Mouse (Mus musculus): Measurements from ENCODE around the gene Msh4. TPM values are rescaled to one million over a fixed set of nuclear protein-coding genes. Genes with fewer than 3 reads are reported as not detected.

The Msh4 gene
- polyA plus RNA-seq, 1 experiment from 2014 or later: not detected

GRCm38 (mm10) chr3:153826616-153827015, 79.3 kb downstream of the Msh4 start:
- H3K9ac ChIP-seq (replicated peaks; ENCODE audit: low read length): no peak overlapping the region
- no peak for ATAC-seq (replicated peaks; ENCODE audit: insufficient number of reproducible peaks, low FRiP score, low TSS enrichment, low read depth)

GRCm38 (mm10) chr3:153825197-153825596, 80.7 kb downstream of the Msh4 start:
- Histone ChIP-seq H3K27me3 (ENCODE audit: control insufficient read depth, insufficient read depth, low read length) (no peaks in the 10 kb centered on the region), H3K9ac (replicated peaks; ENCODE audit: low read length) (no peak overlapping the region), H3K4me2 (ENCODE audit: low read depth, low read length) (no peak overlapping the region), H3K27ac (replicated peaks; ENCODE audit: low read depth, low read length) (no peak overlapping the region), H3K4me1 (ENCODE audit: control insufficient read depth, insufficient read depth, low read length) (no peaks in the 10 kb centered on the region), H3K9me3 (replicated peaks; ENCODE audit: control insufficient read depth, low read length) (no peaks in the 10 kb centered on the region), H3K4me3 (ENCODE audit: low read depth, low read length) (no peak overlapping the region), H3K36me3 (replicated peaks; ENCODE audit: control insufficient read depth, insufficient read depth, low read depth, low read length) (no peaks in the 10 kb centered on the region)
- 90% methylated on average over 10 of the region's 10 CpGs for WGBS
- no peak for DNase-seq (ENCODE audit: low spot score)
- no peak for ATAC-seq (replicated peaks; ENCODE audit: insufficient number of reproducible peaks, low FRiP score, low TSS enrichment, low read depth)

More at GRCm38 (mm10) chr3:153826616-153827015, 79.3 kb downstream of the Msh4 start:
- H3K9me3 ChIP-seq (replicated peaks; ENCODE audit: control insufficient read depth, low read length): no peaks in the 10 kb centered on the region
- no peak overlapping the region for H3K4me3 ChIP-seq (ENCODE audit: low read depth, low read length)
- no peaks in the 10 kb centered on the region for H3K27me3 ChIP-seq (ENCODE audit: control insufficient read depth, insufficient read depth, low read length)
- 29% methylated on average over 6 of the region's 6 CpGs for WGBS
- H3K4me1 ChIP-seq (ENCODE audit: control insufficient read depth, insufficient read depth, low read length): no peaks in the 10 kb centered on the region
- H3K27ac ChIP-seq (replicated peaks; ENCODE audit: low read depth, low read length): no peak overlapping the region
- H3K36me3 ChIP-seq (replicated peaks; ENCODE audit: control insufficient read depth, insufficient read depth, low read depth, low read length): no peaks in the 10 kb centered on the region
- H3K4me2 ChIP-seq (ENCODE audit: low read depth, low read length): no peak overlapping the region
- no peak for DNase-seq (ENCODE audit: low spot score)

GRCm38 (mm10) chr3:153823671-153824515, 82.0 kb downstream of the Msh4 start:
- H3K9ac ChIP-seq (replicated peaks; ENCODE audit: low read length): no peak overlapping the region
- WGBS: 80% methylated on average over 11 of the region's 11 CpGs
- no peak for DNase-seq (ENCODE audit: low spot score)

GRCm38 (mm10) chr3:153819438-153819837, 86.5 kb downstream of the Msh4 start:
- Histone ChIP-seq H3K27ac (replicated peaks; ENCODE audit: low read depth, low read length) (no peak overlapping the region), H3K4me2 (ENCODE audit: low read depth, low read length) (no peak overlapping the region), H3K9ac (replicated peaks; ENCODE audit: low read length) (no peak overlapping the region), H3K9me3 (replicated peaks; ENCODE audit: control insufficient read depth, low read length) (no peaks in the 10 kb centered on the region), H3K4me1 (ENCODE audit: control insufficient read depth, insufficient read depth, low read length) (no peaks in the 10 kb centered on the region), H3K4me3 (ENCODE audit: low read depth, low read length) (no peak overlapping the region), H3K36me3 (replicated peaks; ENCODE audit: control insufficient read depth, insufficient read depth, low read depth, low read length) (no peaks in the 10 kb centered on the region), H3K27me3 (ENCODE audit: control insufficient read depth, insufficient read depth, low read length) (no peaks in the 10 kb centered on the region)
- ATAC-seq (replicated peaks; ENCODE audit: insufficient number of reproducible peaks, low FRiP score, low TSS enrichment, low read depth) (no peak), DNase-seq (ENCODE audit: low spot score) (no peak)
- 81% methylated on average over 9 of the region's 9 CpGs for WGBS

More at GRCm38 (mm10) chr3:153823671-153824515, 82.0 kb downstream of the Msh4 start:
- Histone ChIP-seq H3K36me3 (replicated peaks; ENCODE audit: control insufficient read depth, insufficient read depth, low read depth, low read length) (no peaks in the 10 kb centered on the region), H3K4me3 (ENCODE audit: low read depth, low read length) (no peak overlapping the region), H3K9me3 (replicated peaks; ENCODE audit: control insufficient read depth, low read length) (no peaks in the 10 kb centered on the region), H3K4me1 (ENCODE audit: control insufficient read depth, insufficient read depth, low read length) (no peaks in the 10 kb centered on the region), H3K27me3 (ENCODE audit: control insufficient read depth, insufficient read depth, low read length) (no peaks in the 10 kb centered on the region), H3K27ac (replicated peaks; ENCODE audit: low read depth, low read length) (no peak overlapping the region), H3K4me2 (ENCODE audit: low read depth, low read length) (no peak overlapping the region)
- ATAC-seq (replicated peaks; ENCODE audit: insufficient number of reproducible peaks, low FRiP score, low TSS enrichment, low read depth): no peak

- no peaks in the 10 kb centered on the region for H3K27me3 ChIP-seq (ENCODE audit: control insufficient read depth, insufficient read depth, low read length)
- 93% methylated on average over 3 of the region's 3 CpGs for WGBS
- H3K9ac ChIP-seq (replicated peaks; ENCODE audit: low read length): no peak overlapping the region
- no peak overlapping the region for H3K4me3 ChIP-seq (ENCODE audit: low read depth, low read length)
- H3K27ac ChIP-seq (replicated peaks; ENCODE audit: low read depth, low read length): no peak overlapping the region
- H3K9me3 ChIP-seq (replicated peaks; ENCODE audit: control insufficient read depth, low read length): no peaks in the 10 kb centered on the region
- H3K4me2 ChIP-seq (ENCODE audit: low read depth, low read length): no peak overlapping the region
- no peaks in the 10 kb centered on the region for H3K4me1 ChIP-seq (ENCODE audit: control insufficient read depth, insufficient read depth, low read length)
- no peak for ATAC-seq (replicated peaks; ENCODE audit: insufficient number of reproducible peaks, low FRiP score, low TSS enrichment, low read depth)
- DNase-seq (ENCODE audit: low spot score): no peak
- H3K36me3 ChIP-seq (replicated peaks; ENCODE audit: control insufficient read depth, insufficient read depth, low read depth, low read length): no peaks in the 10 kb centered on the region
These were observed 87.2 kb downstream of the Msh4 start for GRCm38 (mm10) chr3:153818723-153819122.

- H3K9me3 ChIP-seq (replicated peaks; ENCODE audit: control insufficient read depth, low read length): no peaks in the 10 kb centered on the region
- H3K4me1 ChIP-seq (ENCODE audit: control insufficient read depth, insufficient read depth, low read length): no peaks in the 10 kb centered on the region
- WGBS: 84% methylated on average over 9 of the region's 9 CpGs
- no peak overlapping the region for H3K9ac ChIP-seq (replicated peaks; ENCODE audit: low read length)
- no peak overlapping the region for H3K4me3 ChIP-seq (ENCODE audit: low read depth, low read length)
- DNase-seq (ENCODE audit: low spot score) (no peak), ATAC-seq (replicated peaks; ENCODE audit: insufficient number of reproducible peaks, low FRiP score, low TSS enrichment, low read depth) (no peak)
- H3K27ac ChIP-seq (replicated peaks; ENCODE audit: low read depth, low read length): no peak overlapping the region
- H3K4me2 ChIP-seq (ENCODE audit: low read depth, low read length): no peak overlapping the region
- H3K27me3 ChIP-seq (ENCODE audit: control insufficient read depth, insufficient read depth, low read length): no peaks in the 10 kb centered on the region
- no peaks in the 10 kb centered on the region for H3K36me3 ChIP-seq (replicated peaks; ENCODE audit: control insufficient read depth, insufficient read depth, low read depth, low read length)
These were observed 88.5 kb downstream of the Msh4 start for GRCm38 (mm10) chr3:153817376-153817890.

GRCm38 (mm10) chr3:153814026-153814425, 91.9 kb downstream of the Msh4 start:
- Histone ChIP-seq H3K27ac (replicated peaks; ENCODE audit: low read depth, low read length) (no peak overlapping the region), H3K27me3 (ENCODE audit: control insufficient read depth, insufficient read depth, low read length) (no peaks in the 10 kb centered on the region), H3K4me3 (ENCODE audit: low read depth, low read length) (no peak overlapping the region), H3K36me3 (replicated peaks; ENCODE audit: control insufficient read depth, insufficient read depth, low read depth, low read length) (no peaks in the 10 kb centered on the region), H3K9me3 (replicated peaks; ENCODE audit: control insufficient read depth, low read length) (no peaks in the 10 kb centered on the region), H3K9ac (replicated peaks; ENCODE audit: low read length) (no peak overlapping the region), H3K4me1 (ENCODE audit: control insufficient read depth, insufficient read depth, low read length) (no peaks in the 10 kb centered on the region), H3K4me2 (ENCODE audit: low read depth, low read length) (no peak overlapping the region)
- no peak for ATAC-seq (replicated peaks; ENCODE audit: insufficient number of reproducible peaks, low FRiP score, low TSS enrichment, low read depth)
- no peak for DNase-seq (ENCODE audit: low spot score)
- WGBS: 82% methylated on average over 8 of the region's 8 CpGs

GRCm38 (mm10) chr3:153808406-153808805, 97.5 kb downstream of the Msh4 start:
- no peak overlapping the region for H3K9ac ChIP-seq (replicated peaks; ENCODE audit: low read length)
- no peaks in the 10 kb centered on the region for H3K27me3 ChIP-seq (ENCODE audit: control insufficient read depth, insufficient read depth, low read length)
- H3K36me3 ChIP-seq (replicated peaks; ENCODE audit: control insufficient read depth, insufficient read depth, low read depth, low read length): no peaks in the 10 kb centered on the region
- no peaks in the 10 kb centered on the region for H3K9me3 ChIP-seq (replicated peaks; ENCODE audit: control insufficient read depth, low read length)
- WGBS: 33% methylated on average over 13 of the region's 13 CpGs
- 0 out of 2 replicates have a peak, but pooled peaks have one; percentile 7 for ATAC-seq (replicated peaks; ENCODE audit: insufficient number of reproducible peaks, low FRiP score, low TSS enrichment, low read depth)
- DNase-seq (ENCODE audit: low spot score): peak; percentile 60
- no peaks in the 10 kb centered on the region for H3K4me1 ChIP-seq (ENCODE audit: control insufficient read depth, insufficient read depth, low read length)
- H3K4me2 ChIP-seq (ENCODE audit: low read depth, low read length): no peak overlapping the region
- no peak overlapping the region for H3K27ac ChIP-seq (replicated peaks; ENCODE audit: low read depth, low read length)
- H3K4me3 ChIP-seq (ENCODE audit: low read depth, low read length): no peak overlapping the region

Data from embryonic facial prominence, embryonic 11.5 days (tissue).